11 mouse cellular contexts compared by ENCODE assay signal in the genomic region with DNA sequence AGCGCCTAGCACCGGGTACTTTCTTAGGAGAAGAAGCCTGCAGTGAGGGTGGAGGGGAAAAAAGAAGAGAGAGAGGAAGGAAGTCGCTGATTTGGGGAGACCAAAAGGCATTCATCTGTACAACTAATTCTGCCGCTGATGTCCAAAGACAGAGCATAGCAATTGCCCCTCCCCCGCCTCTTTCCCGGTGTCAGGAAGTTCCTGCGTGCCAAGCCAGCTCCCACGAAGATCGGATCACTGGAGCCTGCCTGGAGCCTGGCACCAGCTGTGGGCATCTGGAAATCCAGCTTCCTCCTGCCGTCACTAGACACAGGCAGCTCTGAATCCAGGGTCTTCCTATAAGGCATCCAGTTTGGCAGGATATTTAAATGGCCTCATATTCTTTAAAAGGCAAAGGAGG. TPM values are rescaled to one million over a fixed set of nuclear protein-coding genes. Genes with fewer than 3 reads are reported as not detected.
DNase-seq lines count a peak whose midpoint lies in the region; ATAC-seq and TF ChIP-seq lines count a peak whose summit lies in the region.
"Had no signal": no experiment of that assay in that cellular context is flagged by ENCODE, and none has a peak within 500 bp of the region (broad histone marks: within the 10 kb centered on the region; RNA-seq: fewer than 3 reads in every experiment).

No protein-coding gene starts in this region.

- H3K4me1 ChIP-seq in stomach, postnatal 0 days (replicated peaks; ENCODE audit: control insufficient read depth, insufficient read depth): no peaks in the 10 kb centered on the region

- H3K36me3 ChIP-seq in stomach, postnatal 0 days (ENCODE audit: control insufficient read depth, insufficient read depth, low read length): no peaks in the 10 kb centered on the region
- H3K36me3 ChIP-seq: forebrain, embryonic 12.5 days had no signal

- 36% methylated on average over 10 of the region's 10 CpGs for WGBS in stomach, postnatal 0 days

- H3K9ac ChIP-seq in stomach, postnatal 0 days (ENCODE audit: low read length): no peak overlapping the region
- H3K9ac ChIP-seq: forebrain, embryonic 12.5 days had no signal

- 0 out of 2 replicates have a peak, but pooled peaks have one; percentile 51 for ATAC-seq in stomach, postnatal 0 days (ENCODE audit: low FRiP score, low TSS enrichment)
- ATAC-seq in megakaryocyte-erythroid progenitor cell, adult 5-6 weeks (replicated peaks; ENCODE audit: low FRiP score, low TSS enrichment, poor library complexity, severe bottlenecking): no peak
- ATAC-seq: CD4-positive, CD25-positive, alpha-beta regulatory T cell, adult 4 months had no signal

- no peak overlapping the region for H3K27ac ChIP-seq in stomach, postnatal 0 days (replicated peaks)
- H3K27ac ChIP-seq: forebrain, embryonic 12.5 days; layer of hippocampus, adult 2 months had no signal

- H3K4me3 ChIP-seq in stomach, postnatal 0 days (ENCODE audit: low read depth, low read length): no peak overlapping the region
- H3K4me3 ChIP-seq: forebrain, embryonic 12.5 days; layer of hippocampus, adult 2 months had no signal

- DNase-seq in gastrocnemius, postnatal 10 days: peak; percentile 52
- DNase-seq in gastrocnemius, adult 18-20 months (ENCODE audit: low spot score): no peak
- DNase-seq in right cerebral cortex, postnatal 4 days: peak; percentile 48
- no peak for DNase-seq in right cerebral cortex, adult 2 months (ENCODE audit: low spot score in 2 of 2)
- peak; percentile 77 to 78 for DNase-seq in kidney, postnatal 25 days
- DNase-seq in stomach, postnatal 0 days (ENCODE audit: low spot score): peak; percentile 49
- DNase-seq in right cerebral cortex, postnatal 36 days (ENCODE audit: low spot score in 2 of 2): no peak

- no peaks in the 10 kb centered on the region for H3K9me3 ChIP-seq in stomach, postnatal 0 days (ENCODE audit: control insufficient read depth, low read length)
- H3K9me3 ChIP-seq: forebrain, embryonic 12.5 days had no signal

- no peak for TF ChIP-seq EP300 in stomach, postnatal 0 days (optimal IDR thresholded peaks at IDR 0.05)

- no peaks in the 10 kb centered on the region for H3K27me3 ChIP-seq in stomach, postnatal 0 days (ENCODE audit: control insufficient read depth, insufficient read depth, low read length)
- H3K27me3 ChIP-seq: forebrain, embryonic 12.5 days had no signal

- TF ChIP-seq CTCF in stomach, postnatal 0 days (IDR thresholded peaks at IDR 0.05; ENCODE audit: low read depth): no peak

- H3K4me2 ChIP-seq in stomach, postnatal 0 days (replicated peaks; ENCODE audit: low read depth): no peak overlapping the region
- H3K4me2 ChIP-seq: forebrain, embryonic 12.5 days had no signal

RNA-seq across cellular contexts. Expression of a gene that starts 8.6 kb away (rescaled TPM):
- 100 to 1,000 TPM; 100 to 108 TPM for total RNA-seq in gastrocnemius, postnatal 10 days (2021)
- 100 to 1,000 TPM; 115 to 117 TPM for total RNA-seq in gastrocnemius, adult 18-20 months (2021)
- polyA plus RNA-seq in stomach, postnatal 0 days (2015; fragmentation: Nextera tagmentation; extraction: Ambion mirVana): 11.4 and 11.9 TPM in 2 replicates
- total RNA-seq in megakaryocyte-erythroid progenitor cell, adult 5-6 weeks (2014; fragmentation: Nextera tagmentation): 58.7 and 61.5 TPM in 2 replicates
- 24.2 and 25.3 TPM in 2 replicates for total RNA-seq in megakaryocyte-erythroid progenitor cell, adult 5-6 weeks (2017)

Comparison
In these comparisons a context has a peak if more than half of its experiments do, and no peak if none do; other contexts are left out.
1. DNase-seq: peak in gastrocnemius, postnatal 10 days (single experiment), right cerebral cortex, postnatal 4 days (single experiment), kidney, postnatal 25 days (2 of 2) and stomach, postnatal 0 days (single experiment); none in gastrocnemius, adult 18-20 months (single experiment), right cerebral cortex, adult 2 months (0 of 2) and right cerebral cortex, postnatal 36 days (0 of 2).